Mouse (Mus musculus) Patski (cell line): Measurements from ENCODE around the gene Cdh8. TPM values are rescaled to one million over a fixed set of nuclear protein-coding genes. Genes with fewer than 3 reads are reported as not detected.

Experiments used
- ATAC-seq: fragments of 100-300 bp; one replicate; pipeline ENCODE4 v1.8.0; 2021
- CTCF ChIA-PET: fragments of 350-600 bp; sonication (Branson Sonifier 250); formaldehyde crosslinking; loops from one replicate; lab custom pipeline; 2022; ENCODE audit warnings: inconsistent platforms; lab: Charles Lee
- POLR2A ChIA-PET: fragments of 350-600 bp; sonication (Branson Sonifier 250); formaldehyde crosslinking; loops from one replicate; lab custom pipeline; 2022; ENCODE audit warnings: antibody characterized with exemption, inconsistent platforms; lab: Charles Lee
- DNase-seq: peaks from one replicate; pipeline ENCODE4 v3.0.0-alpha.2; 2011; ENCODE audit warnings: low read depth, low spot score
- H3K27me3 ChIP-seq: fragments of 371-371 bp; one replicate; pipeline ENCODE4 v1.5.1; 2021
- CTCF ChIP-seq: fragments of 100-300 bp; IDR thresholded peaks from one replicate; pipeline ENCODE4 v1.5.1; 2021
- in situ Hi-C: fragments of 300-500 bp; cut with MboI; formaldehyde crosslinking; loops from 3 replicates; pipeline ENCODE4 v1.11.1; 2018; ENCODE audit warnings: low pct_unique_long_range_greater_than_20kb, mixed read lengths
- polyA plus RNA-seq: library from polyadenylated mRNA; unstranded; gene quantifications from one replicate; pipeline ENCODE4 v1.2.3, GENCODE M21; 2021

The Cdh8 gene
- polyA plus RNA-seq, 1 experiment from 2014 or later: not detected

- ATAC-seq (no peak), DNase-seq (no peak)
- H3K27me3 ChIP-seq: no peaks in the 10 kb centered on the region
- ChIA-PET CTCF (no interaction called here), POLR2A (no interaction called here)
- in situ Hi-C loops: no loop called here
- no peak for TF ChIP-seq CTCF
Measured at GRCm38 (mm10) chr8:99051344-99051743, 364.9 kb downstream of the Cdh8 start.

GRCm38 (mm10) chr8:99048664-99049363, 367.5 kb downstream of the Cdh8 start:
- ATAC-seq (no peak), DNase-seq (no peak)
- in situ Hi-C loops: no loop called here
- TF ChIP-seq CTCF: no peak
- POLR2A ChIA-PET: no interaction called here
- no peaks in the 10 kb centered on the region for H3K27me3 ChIP-seq
- CTCF ChIA-PET: no interaction called here

GRCm38 (mm10) chr8:99040423-99040822, 375.8 kb downstream of the Cdh8 start:
- in situ Hi-C loops: no loop called here
- H3K27me3 ChIP-seq: no peaks in the 10 kb centered on the region
- ATAC-seq (no peak), DNase-seq (no peak)
- POLR2A ChIA-PET: no interaction called here
- CTCF ChIA-PET: no interaction called here
- no peak for TF ChIP-seq CTCF

- TF ChIP-seq CTCF: no peak
- ATAC-seq (no peak), DNase-seq (no peak)
- POLR2A ChIA-PET: no interaction called here
- in situ Hi-C loops: no loop called here
- no peaks in the 10 kb centered on the region for H3K27me3 ChIP-seq
- CTCF ChIA-PET: no interaction called here
Measured at GRCm38 (mm10) chr8:99031060-99031459, 385.2 kb downstream of the Cdh8 start.
